Mouse (Mus musculus): Measurements from ENCODE around the gene Gm13277. TPM values are rescaled to one million over a fixed set of nuclear protein-coding genes. Genes with fewer than 3 reads are reported as not detected.

The Gm13277 gene
- total RNA-seq (2023): not detected

GRCm38 (mm10) chr4:88788402-88788801 lies at the start of gene Gm13277:
TSS of gene Gm13277 (plus strand) at chr4:88788632.

DNA sequence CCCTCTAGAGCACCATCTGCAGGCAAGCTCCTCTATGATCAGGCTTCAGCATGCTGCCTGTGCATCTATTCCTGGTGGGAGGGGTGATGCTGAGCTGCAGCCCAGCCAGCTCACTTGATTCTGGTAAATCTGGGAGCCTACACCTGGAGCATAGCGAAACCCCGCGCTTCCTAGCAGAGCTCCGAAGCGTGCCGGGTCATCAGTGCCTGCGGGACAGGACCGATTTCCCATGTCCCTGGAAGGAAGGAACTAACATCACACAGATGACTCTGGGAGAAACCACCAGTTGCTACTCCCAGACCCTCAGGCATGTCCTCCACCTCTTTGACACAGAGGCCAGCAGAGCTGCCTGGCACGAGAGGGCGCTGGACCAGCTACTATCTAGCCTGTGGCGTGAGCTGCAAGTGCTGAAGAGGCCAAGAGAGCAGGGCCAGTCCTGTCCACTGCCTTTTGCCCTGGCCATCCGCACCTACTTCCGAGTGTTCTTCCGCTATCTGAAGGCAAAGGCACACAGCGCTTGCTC lies 33.6 kb upstream of the Gm13277 start, which contains the start of gene Gm13271:
Gm13271 (plus strand) TSS at position 51 of the 523 bp plus-strand sequence.

GRCm38 (mm10) chr4:88759610-88760268 lies 28.7 kb upstream of the Gm13277 start, which contains the start of gene Gm13283:
TSS of gene Gm13283 (plus strand) at chr4:88760119.

DNA sequence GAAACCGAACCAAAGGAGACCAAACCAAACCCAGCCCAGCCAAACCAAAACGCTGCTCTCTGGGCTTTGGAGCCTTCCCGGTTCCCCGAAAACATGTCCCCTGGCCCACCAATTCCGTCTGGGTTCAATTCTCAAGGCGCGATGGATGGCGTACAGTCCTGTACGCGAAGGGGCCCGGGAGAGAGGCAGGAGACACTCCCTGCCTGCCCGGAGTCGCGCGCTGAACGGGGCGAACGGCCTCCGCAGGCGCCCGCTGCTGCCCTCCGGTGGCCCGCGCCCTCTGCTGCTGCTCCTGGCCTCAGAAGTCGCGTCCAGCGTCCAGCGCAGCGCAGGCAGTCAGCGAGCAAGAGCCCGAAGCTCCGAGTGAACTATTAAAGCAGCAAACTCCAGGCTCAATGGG lies 14.9 kb upstream of the Gm13277 start, which contains the start of gene Gm13290:
Gm13290 (plus strand) TSS at position 301 of the 400 bp plus-strand sequence.

DNA sequence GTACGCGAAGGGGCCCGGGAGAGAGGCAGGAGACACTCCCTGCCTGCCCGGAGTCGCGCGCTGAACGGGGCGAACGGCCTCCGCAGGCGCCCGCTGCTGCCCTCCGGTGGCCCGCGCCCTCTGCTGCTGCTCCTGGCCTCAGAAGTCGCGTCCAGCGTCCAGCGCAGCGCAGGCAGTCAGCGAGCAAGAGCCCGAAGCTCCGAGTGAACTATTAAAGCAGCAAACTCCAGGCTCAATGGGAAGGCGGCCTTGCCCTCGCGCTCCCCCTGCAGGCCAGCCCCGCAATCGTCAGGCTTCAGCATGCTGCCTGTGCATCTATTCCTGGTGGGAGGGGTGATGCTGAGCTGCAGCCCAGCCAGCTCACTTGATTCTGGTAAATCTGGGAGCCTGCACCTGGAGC lies 11.8 kb upstream of the Gm13277 start, which contains the start of gene Gm13289:
Gm13289 (plus strand) TSS at position 301 of the 400 bp plus-strand sequence.

DNA sequence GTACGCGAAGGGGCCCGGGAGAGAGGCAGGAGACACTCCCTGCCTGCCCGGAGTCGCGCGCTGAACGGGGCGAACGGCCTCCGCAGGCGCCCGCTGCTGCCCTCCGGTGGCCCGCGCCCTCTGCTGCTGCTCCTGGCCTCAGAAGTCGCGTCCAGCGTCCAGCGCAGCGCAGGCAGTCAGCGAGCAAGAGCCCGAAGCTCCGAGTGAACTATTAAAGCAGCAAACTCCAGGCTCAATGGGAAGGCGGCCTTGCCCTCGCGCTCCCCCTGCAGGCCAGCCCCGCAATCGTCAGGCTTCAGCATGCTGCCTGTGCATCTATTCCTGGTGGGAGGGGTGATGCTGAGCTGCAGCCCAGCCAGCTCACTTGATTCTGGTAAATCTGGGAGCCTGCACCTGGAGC lies 8.9 kb upstream of the Gm13277 start, which contains the start of gene Gm13272:
Gm13272 (plus strand) TSS at position 301 of the 400 bp plus-strand sequence.

GRCm38 (mm10) chr4:88781831-88782230 lies 6.6 kb upstream of the Gm13277 start, which contains the start of gene Ifnz:
TSS of gene Ifnz (plus strand) at chr4:88782131.

DNA sequence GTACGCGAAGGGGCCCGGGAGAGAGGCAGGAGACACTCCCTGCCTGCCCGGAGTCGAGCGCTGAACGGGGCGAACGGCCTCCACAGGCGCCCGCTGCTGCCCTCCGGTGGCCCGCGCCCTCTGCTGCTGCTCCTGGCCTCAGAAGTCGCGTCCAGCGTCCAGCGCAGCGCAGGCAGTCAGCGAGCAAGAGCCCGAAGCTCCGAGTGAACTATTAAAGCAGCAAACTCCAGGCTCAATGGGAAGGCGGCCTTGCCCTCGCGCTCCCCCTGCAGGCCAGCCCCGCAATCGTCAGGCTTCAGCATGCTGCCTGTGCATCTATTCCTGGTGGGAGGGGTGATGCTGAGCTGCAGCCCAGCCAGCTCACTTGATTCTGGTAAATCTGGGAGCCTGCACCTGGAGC lies 3.0 kb upstream of the Gm13277 start, which contains the start of gene Gm13276:
Gm13276 (plus strand) TSS at position 301 of the 400 bp plus-strand sequence.

GRCm38 (mm10) chr4:88791250-88791649 lies 2.8 kb downstream of the Gm13277 start, which contains the start of gene Gm13278:
TSS of gene Gm13278 (plus strand) at chr4:88791550.

GRCm38 (mm10) chr4:88793936-88794675 lies 5.7 kb downstream of the Gm13277 start, which contains the start of gene Gm13275:
TSS of gene Gm13275 (plus strand) at chr4:88794487.

DNA sequence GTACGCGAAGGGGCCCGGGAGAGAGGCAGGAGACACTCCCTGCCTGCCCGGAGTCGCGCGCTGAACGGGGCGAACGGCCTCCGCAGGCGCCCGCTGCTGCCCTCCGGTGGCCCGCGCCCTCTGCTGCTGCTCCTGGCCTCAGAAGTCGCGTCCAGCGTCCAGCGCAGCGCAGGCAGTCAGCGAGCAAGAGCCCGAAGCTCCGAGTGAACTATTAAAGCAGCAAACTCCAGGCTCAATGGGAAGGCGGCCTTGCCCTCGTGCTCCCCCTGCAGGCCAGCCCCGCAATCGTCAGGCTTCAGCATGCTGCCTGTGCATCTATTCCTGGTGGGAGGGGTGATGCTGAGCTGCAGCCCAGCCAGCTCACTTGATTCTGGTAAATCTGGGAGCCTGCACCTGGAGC lies 8.7 kb downstream of the Gm13277 start, which contains the start of gene Gm13279:
Gm13279 (plus strand) TSS at position 301 of the 400 bp plus-strand sequence.

GRCm38 (mm10) chr4:88799365-88799764 lies 10.9 kb downstream of the Gm13277 start, which contains the start of gene Gm13285:
TSS of gene Gm13285 (plus strand) at chr4:88799665.

GRCm38 (mm10) chr4:88802954-88803353 lies 14.5 kb downstream of the Gm13277 start, which contains the start of gene Gm13287:
TSS of gene Gm13287 (plus strand) at chr4:88803254.

GRCm38 (mm10) chr4:88805231-88805630 lies 16.8 kb downstream of the Gm13277 start, which contains the start of gene Gm13288:
TSS of gene Gm13288 (plus strand) at chr4:88805531.

DNA sequence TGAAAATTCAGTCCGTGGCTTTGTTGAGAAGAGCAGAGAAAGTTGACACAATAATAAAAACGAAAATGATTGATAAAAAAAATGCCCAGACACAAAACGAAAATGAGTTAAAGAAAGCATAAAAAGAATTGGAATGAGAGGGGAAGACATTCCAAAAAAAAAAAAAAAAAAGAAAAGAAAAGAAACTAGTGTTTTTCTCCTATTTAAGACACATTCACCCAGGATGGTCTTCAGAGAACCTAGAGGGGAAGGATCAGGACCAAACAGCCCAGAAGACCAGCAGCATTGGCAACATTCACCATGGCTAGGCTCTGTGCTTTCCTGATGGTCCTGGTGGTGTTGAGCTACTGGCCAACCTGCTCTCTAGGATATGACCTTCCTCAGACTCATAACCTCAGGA lies 27.5 kb downstream of the Gm13277 start, which contains the start of gene Ifna7:
Ifna7 (plus strand) TSS at position 301 of the 400 bp plus-strand sequence.

DNA sequence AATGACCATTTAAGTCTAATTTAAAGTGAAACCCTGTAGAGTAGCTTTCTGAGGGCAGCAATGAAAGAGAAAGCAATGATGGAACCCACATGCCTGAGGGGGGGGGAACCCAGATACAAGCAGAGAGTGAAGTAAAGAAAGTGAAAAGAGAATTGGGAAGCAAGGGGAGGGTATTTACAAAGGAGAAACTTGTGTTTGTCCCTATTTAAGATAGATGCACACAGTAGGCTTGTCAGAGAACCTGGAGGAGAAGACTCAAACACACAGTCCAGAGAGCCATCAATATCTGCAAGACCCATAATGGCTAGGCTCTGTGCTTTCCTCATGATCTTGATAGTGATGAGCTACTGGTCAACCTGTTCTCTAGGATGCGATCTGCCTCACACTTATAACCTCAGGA lies 31.2 kb downstream of the Gm13277 start, which contains the start of gene Ifna11:
Ifna11 (plus strand) TSS at position 301 of the 400 bp plus-strand sequence.

DNA sequence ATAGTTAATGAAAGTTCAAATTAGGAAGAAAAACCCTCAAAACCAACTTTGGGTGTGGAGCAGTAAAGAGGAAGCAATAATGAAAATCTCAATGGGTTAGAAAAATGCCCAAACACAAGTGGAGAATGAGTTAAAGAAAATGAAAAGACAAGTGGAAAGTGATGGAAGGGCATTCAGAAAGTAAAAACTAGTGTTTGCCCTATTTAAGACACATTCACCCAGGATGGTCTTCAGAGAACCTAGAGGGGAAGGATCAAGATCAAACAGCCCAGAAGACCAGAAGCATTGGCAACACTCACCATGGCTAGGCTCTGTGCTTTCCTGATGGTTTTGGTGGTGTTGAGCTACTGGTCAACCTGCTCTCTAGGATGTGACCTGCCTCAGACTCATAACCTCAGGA lies 38.7 kb downstream of the Gm13277 start, which contains the start of gene Ifna6:
Ifna6 (plus strand) TSS at position 301 of the 400 bp plus-strand sequence.

DNA sequence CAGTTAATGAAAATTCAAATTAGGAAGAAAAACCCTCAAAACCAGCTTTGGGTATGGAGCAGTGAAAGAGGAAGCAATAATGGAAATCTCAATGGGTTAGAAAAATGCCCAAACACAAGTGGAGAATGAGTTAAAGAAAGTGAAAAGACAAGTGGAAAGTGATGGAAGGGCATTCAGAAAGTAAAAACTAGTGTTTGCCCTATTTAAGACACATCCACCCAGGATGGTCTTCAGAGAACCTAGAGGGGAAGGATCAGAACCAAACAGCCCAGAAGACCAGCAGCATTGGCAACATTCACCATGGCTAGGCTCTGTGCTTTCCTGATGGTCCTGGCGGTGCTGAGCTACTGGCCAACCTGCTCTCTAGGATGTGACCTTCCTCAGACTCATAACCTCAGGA lies 46.8 kb downstream of the Gm13277 start, which contains the start of gene Ifna5:
Ifna5 (plus strand) TSS at position 301 of the 400 bp plus-strand sequence.

